Mouse (Mus musculus) hindbrain, embryonic 10.5 days (tissue): ENCODE measurements at regions not wholly inside any gene's neighbourhood (a gene's known extent, or its start where the extent isn't known, plus 50 kb on each side); places are given as distances from the start of the nearest gene placed in this dataset.

ENCODE experiments used
- DNase-seq: peaks from one replicate; pipeline ENCODE4 v3.0.0-alpha.2; 2017; ENCODE audit warnings: low spot score
- H3K27ac ChIP-seq: fragments of 300-500 bp; sonication (generic); 2 replicates; pipeline ENCODE4 v1.5.1; 2016; ENCODE audit warnings: mild to moderate bottlenecking, moderate library complexity
- H3K27me3 ChIP-seq: fragments of 300-500 bp; sonication (generic); 2 replicates; pipeline ENCODE4 v1.6.1; 2016; ENCODE audit warnings: mild to moderate bottlenecking; ENCODE audit not compliant: poor library complexity, insufficient read depth, severe bottlenecking
- H3K36me3 ChIP-seq: fragments of 300-500 bp; sonication (generic); 2 replicates; pipeline ENCODE4 v1.6.1; 2016; ENCODE audit warnings: mild to moderate bottlenecking, moderate library complexity
- H3K4me1 ChIP-seq: fragments of 300-500 bp; sonication (generic); replicated peaks from 2 replicates; pipeline ENCODE4 v1.6.1; 2016; ENCODE audit warnings: mild to moderate bottlenecking
- H3K4me3 ChIP-seq: fragments of 300-500 bp; sonication (generic); 2 replicates; pipeline ENCODE4 v1.5.1; 2016; ENCODE audit warnings: mild to moderate bottlenecking, moderate library complexity
- H3K9me3 ChIP-seq: fragments of 300-500 bp; sonication (generic); 2 replicates; pipeline ENCODE4 v1.6.1; 2016; ENCODE audit warnings: mild to moderate bottlenecking, moderate library complexity
- WGBS: fragments of 180-500 bp; shearing (Covaris S2); methylation state at CpG from one replicate; pipeline ENCODE4 v1.1.7; 2016; 5-methylcytosine and 5-hydroxymethylcytosine counted together

GRCm38 (mm10) chr16:24185989-24186388 is 197.3 kb upstream of the Bcl6 start:
- H3K4me3 ChIP-seq: no peak overlapping the region
- H3K4me1 ChIP-seq: peaks cover 17% of the 10 kb centered on the region
- no peaks in the 10 kb centered on the region for H3K27me3 ChIP-seq
- no peaks in the 10 kb centered on the region for H3K36me3 ChIP-seq
- no peak overlapping the region for H3K27ac ChIP-seq
- H3K9me3 ChIP-seq: no peaks in the 10 kb centered on the region
- DNase-seq: no peak
- 64% methylated on average over 6 of the region's 6 CpGs for WGBS

- H3K27ac ChIP-seq: no peak overlapping the region
- H3K4me1 ChIP-seq: peaks cover 17% of the 10 kb centered on the region
- no peaks in the 10 kb centered on the region for H3K27me3 ChIP-seq
- 78% methylated on average over 4 of the region's 4 CpGs for WGBS
- no peaks in the 10 kb centered on the region for H3K9me3 ChIP-seq
- H3K36me3 ChIP-seq: no peaks in the 10 kb centered on the region
- DNase-seq: no peak
- H3K4me3 ChIP-seq: no peak overlapping the region
Observed at GRCm38 (mm10) chr16:24184846-24185245, 196.2 kb upstream of the Bcl6 start.

DNA sequence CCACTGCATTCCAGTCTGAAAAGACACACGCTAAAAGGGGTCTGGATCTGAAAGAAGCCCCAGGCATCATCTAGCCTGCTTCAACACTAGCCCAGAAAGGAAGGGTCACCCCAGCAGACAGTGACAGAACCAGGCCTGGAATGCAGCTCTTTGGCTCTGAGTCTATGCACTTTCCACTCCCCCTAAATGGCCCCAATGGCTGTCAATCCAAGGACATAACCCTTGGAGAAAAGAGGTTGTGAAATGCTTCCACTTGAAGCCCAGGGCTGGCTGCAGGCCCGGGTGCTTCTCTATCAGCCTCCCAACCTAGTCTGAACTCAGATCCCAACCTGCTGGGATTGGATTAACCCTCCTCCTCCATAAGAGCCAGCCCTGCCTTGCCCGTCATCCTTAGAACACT is 194.6 kb upstream of the Bcl6 start:
- no peaks in the 10 kb centered on the region for H3K9me3 ChIP-seq
- H3K36me3 ChIP-seq: no peaks in the 10 kb centered on the region
- WGBS: 74% methylated on average over 3 of the region's 3 CpGs
- H3K27me3 ChIP-seq: no peaks in the 10 kb centered on the region
- no peak for DNase-seq
- no peak overlapping the region for H3K4me3 ChIP-seq
- peaks cover 17% of the 10 kb centered on the region for H3K4me1 ChIP-seq
- H3K27ac ChIP-seq: no peak overlapping the region

DNA sequence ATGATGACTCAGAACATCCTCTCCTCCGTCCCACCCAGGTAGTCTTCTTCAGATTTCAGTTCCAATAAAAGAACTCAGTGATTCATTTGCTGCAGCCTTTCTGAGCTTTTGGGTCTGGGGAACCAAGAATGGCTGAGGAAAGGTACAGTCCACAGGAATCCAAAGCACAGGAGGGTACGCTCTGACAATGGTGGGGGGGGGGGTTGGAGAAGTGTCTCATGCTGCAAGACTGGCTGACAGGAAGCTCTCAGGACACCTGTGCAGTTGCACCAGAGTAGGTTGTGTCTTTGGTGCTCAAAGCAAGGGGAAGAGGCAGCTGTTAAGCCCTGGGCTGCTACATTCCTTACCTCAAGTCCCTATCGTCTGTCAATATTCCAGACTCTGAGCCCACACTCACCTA is 192.7 kb upstream of the Bcl6 start:
- no peak overlapping the region for H3K4me3 ChIP-seq
- WGBS: 87% methylated on average over 3 of the region's 3 CpGs
- H3K36me3 ChIP-seq: no peaks in the 10 kb centered on the region
- DNase-seq: no peak
- no peak overlapping the region for H3K27ac ChIP-seq
- no peaks in the 10 kb centered on the region for H3K27me3 ChIP-seq
- peaks cover 17% of the 10 kb centered on the region for H3K4me1 ChIP-seq
- no peaks in the 10 kb centered on the region for H3K9me3 ChIP-seq

DNA sequence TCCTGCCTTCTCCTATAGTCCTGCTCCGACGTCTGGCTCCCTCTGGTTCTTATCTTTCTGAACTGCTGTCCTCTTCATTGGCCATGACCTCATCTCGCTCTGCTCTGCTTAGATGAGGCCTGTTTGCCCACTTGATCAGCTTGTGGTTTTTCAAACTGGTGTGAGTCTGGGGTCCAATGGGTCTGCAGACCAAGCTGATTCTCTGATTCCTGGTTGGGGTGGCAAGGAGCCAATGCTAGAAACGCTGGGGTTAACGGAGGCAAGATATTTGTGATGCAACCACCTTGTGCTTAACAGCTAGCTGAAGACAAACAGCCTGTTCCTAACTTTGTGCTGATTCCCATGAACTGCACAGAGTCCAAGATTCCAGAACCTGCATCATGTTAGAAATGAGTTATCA is 192.0 kb upstream of the Bcl6 start:
- 87% methylated on average over 5 of the region's 5 CpGs for WGBS
- no peaks in the 10 kb centered on the region for H3K36me3 ChIP-seq
- no peak overlapping the region for H3K27ac ChIP-seq
- no peak overlapping the region for H3K4me3 ChIP-seq
- no peaks in the 10 kb centered on the region for H3K9me3 ChIP-seq
- H3K27me3 ChIP-seq: no peaks in the 10 kb centered on the region
- peaks cover 17% of the 10 kb centered on the region for H3K4me1 ChIP-seq
- DNase-seq: no peak

DNA sequence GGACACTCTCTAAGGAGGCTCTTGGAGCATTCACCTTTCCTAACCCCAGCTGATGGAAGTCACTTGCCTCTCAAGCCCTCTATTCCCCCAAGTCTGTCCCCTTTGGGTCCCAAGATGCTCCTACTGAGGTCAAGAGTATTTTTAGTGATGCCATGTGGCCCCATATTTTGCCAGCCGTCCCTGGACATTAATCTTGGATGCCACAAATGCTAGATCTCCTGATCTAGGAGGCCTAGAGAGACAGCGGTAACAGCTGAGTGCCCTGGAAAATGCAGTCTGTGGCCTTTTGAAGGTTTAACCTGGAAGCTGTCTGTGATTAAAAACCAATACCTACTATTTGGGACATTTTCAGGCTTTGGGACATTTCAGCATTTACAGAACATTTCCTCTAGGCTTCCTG is 188.9 kb upstream of the Bcl6 start:
- no peaks in the 10 kb centered on the region for H3K36me3 ChIP-seq
- no peaks in the 10 kb centered on the region for H3K4me1 ChIP-seq
- H3K27me3 ChIP-seq: no peaks in the 10 kb centered on the region
- H3K9me3 ChIP-seq: no peaks in the 10 kb centered on the region
- H3K27ac ChIP-seq: no peak overlapping the region
- no peak for DNase-seq
- no peak overlapping the region for H3K4me3 ChIP-seq
- WGBS: 82% methylated on average over 2 of the region's 2 CpGs

DNA sequence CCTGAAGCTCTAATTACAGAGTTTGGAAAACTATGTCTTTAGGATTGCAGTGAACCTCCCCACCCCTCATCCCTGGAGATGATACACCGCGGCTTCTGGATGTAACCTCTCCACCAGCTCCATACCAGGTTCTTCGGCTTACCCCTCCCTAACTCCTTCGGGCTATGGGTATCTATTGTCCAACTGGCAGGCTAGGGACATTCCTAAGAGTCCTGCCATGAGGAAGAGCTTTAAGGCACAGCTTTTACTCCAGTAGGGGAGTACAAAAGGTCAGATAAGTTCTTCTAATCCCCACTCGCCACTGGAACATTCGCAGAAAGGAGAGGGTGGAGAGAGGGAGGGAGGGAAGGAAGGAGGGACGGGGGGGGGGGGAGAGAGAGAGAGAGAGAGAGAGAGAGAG is 188.5 kb upstream of the Bcl6 start:
- Histone ChIP-seq H3K36me3 (no peaks in the 10 kb centered on the region), H3K4me1 (no peaks in the 10 kb centered on the region), H3K27me3 (no peaks in the 10 kb centered on the region), H3K27ac (no peak overlapping the region), H3K4me3 (no peak overlapping the region), H3K9me3 (no peaks in the 10 kb centered on the region)
- 69% methylated on average over 7 of the region's 7 CpGs for WGBS
- no peak for DNase-seq

GRCm38 (mm10) chr16:24176057-24176456 is 187.4 kb upstream of the Bcl6 start:
- no peaks in the 10 kb centered on the region for H3K9me3 ChIP-seq
- no peak overlapping the region for H3K4me3 ChIP-seq

DNA sequence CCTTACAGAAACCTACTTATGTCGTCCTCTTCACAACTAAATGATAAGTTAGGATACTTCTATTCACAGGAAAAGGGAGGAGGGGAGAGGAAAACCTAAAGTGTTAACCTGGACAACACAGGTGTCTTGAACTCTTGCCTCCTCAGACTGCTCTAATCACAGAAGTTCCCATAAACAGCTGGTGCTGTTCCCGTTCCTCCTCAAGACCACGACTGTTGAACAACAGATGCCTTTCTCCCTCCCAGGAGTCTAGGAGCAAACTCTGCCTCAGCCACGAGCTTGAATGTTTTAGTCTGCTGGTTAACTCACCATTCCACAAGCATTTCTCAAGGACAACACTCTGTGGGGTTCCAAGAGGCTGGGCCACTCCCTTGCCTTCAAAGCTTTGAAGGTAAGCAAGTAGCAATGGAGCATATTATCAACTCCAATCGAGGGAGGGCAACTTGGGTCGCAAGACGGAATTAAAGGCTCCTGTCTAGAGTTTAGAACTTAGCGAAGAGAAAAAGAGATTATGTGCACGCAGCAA is 186.6 kb upstream of the Bcl6 start:
- no peaks in the 10 kb centered on the region for H3K9me3 ChIP-seq
- H3K27ac ChIP-seq: no peak overlapping the region
- H3K4me1 ChIP-seq: no peaks in the 10 kb centered on the region
- no peak overlapping the region for H3K4me3 ChIP-seq
- no peaks in the 10 kb centered on the region for H3K36me3 ChIP-seq
- WGBS: 77% methylated on average over 9 of the region's 9 CpGs
- H3K27me3 ChIP-seq: no peaks in the 10 kb centered on the region
- no peak for DNase-seq

More at GRCm38 (mm10) chr16:24176057-24176456, 187.4 kb upstream of the Bcl6 start:
- Histone ChIP-seq H3K27ac (no peak overlapping the region), H3K4me1 (no peaks in the 10 kb centered on the region), H3K36me3 (no peaks in the 10 kb centered on the region), H3K27me3 (no peaks in the 10 kb centered on the region)
- DNase-seq: no peak
- WGBS: 54% methylated on average over 2 of the region's 2 CpGs

DNA sequence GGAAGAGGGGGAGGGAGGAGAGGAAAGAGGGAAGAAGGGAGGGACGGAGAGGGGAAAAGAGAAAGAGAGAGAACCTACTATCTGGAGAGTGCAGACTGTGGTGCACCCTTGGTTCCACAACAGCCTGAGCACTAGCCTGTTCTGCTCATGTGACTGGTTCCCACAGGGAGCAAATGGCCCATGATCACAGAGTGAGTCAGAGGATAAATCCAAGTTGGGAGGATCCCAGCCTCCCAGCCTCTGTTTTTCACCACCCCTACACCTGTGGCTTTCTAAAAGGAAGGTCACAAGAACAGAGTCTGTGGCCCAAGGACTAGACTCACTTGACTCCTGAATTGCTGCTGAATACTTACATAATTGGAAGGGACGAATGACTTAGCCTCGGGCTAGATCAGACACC is 185.9 kb upstream of the Bcl6 start:
- no peak overlapping the region for H3K27ac ChIP-seq
- H3K4me1 ChIP-seq: no peaks in the 10 kb centered on the region
- WGBS: 84% methylated on average over 3 of the region's 3 CpGs
- H3K4me3 ChIP-seq: no peak overlapping the region
- DNase-seq: no peak
- no peaks in the 10 kb centered on the region for H3K27me3 ChIP-seq
- no peaks in the 10 kb centered on the region for H3K9me3 ChIP-seq
- H3K36me3 ChIP-seq: no peaks in the 10 kb centered on the region

- H3K36me3 ChIP-seq: no peaks in the 10 kb centered on the region
- no peak overlapping the region for H3K4me3 ChIP-seq
- no peaks in the 10 kb centered on the region for H3K27me3 ChIP-seq
- no peak for DNase-seq
- H3K9me3 ChIP-seq: no peaks in the 10 kb centered on the region
- H3K27ac ChIP-seq: no peak overlapping the region
- WGBS: 87% methylated on average over 5 of the region's 5 CpGs
- no peaks in the 10 kb centered on the region for H3K4me1 ChIP-seq
Observed at GRCm38 (mm10) chr16:24173783-24174518, 185.3 kb upstream of the Bcl6 start.

GRCm38 (mm10) chr16:24172653-24173052 is 184.0 kb upstream of the Bcl6 start:
- no peaks in the 10 kb centered on the region for H3K36me3 ChIP-seq
- no peak overlapping the region for H3K4me3 ChIP-seq
- no peak overlapping the region for H3K27ac ChIP-seq
- WGBS: 90% methylated on average over 2 of the region's 2 CpGs
- H3K4me1 ChIP-seq: no peaks in the 10 kb centered on the region
- H3K9me3 ChIP-seq: no peaks in the 10 kb centered on the region
- H3K27me3 ChIP-seq: no peaks in the 10 kb centered on the region
- no peak for DNase-seq

DNA sequence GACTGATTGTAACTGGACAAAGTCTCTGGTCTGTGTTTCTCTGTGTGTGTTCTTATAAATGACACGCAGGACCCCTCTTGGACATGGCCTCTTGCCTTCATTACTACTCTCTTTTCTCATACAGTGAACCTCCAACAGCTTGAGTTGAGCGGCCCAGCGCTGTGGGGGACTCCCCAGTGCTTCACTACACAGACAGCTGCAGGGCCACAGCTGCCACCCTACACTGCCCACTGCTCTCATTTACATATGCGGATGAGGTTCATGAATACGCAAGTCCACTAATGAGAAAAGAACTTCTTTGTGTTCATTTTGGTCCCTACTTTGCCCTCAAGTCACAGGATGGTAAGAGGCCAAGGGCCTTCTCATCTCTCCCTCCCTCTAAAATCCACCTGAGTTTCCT is 183.4 kb upstream of the Bcl6 start:
- Histone ChIP-seq H3K9me3 (no peaks in the 10 kb centered on the region), H3K27ac (no peak overlapping the region), H3K27me3 (no peaks in the 10 kb centered on the region), H3K36me3 (no peaks in the 10 kb centered on the region), H3K4me1 (no peaks in the 10 kb centered on the region), H3K4me3 (no peak overlapping the region)
- DNase-seq: no peak
- 63% methylated on average over 5 of the region's 5 CpGs for WGBS

GRCm38 (mm10) chr16:24171161-24171560 is 182.5 kb upstream of the Bcl6 start:
- no peaks in the 10 kb centered on the region for H3K36me3 ChIP-seq
- WGBS: 83% methylated on average over 4 of the region's 4 CpGs
- no peak for DNase-seq
- no peaks in the 10 kb centered on the region for H3K4me1 ChIP-seq
- H3K27me3 ChIP-seq: no peaks in the 10 kb centered on the region
- no peak overlapping the region for H3K4me3 ChIP-seq
- H3K9me3 ChIP-seq: no peaks in the 10 kb centered on the region
- H3K27ac ChIP-seq: no peak overlapping the region
